Mouse (Mus musculus) NIH3T3 (cell line): ENCODE measurements at regions not wholly inside any gene's neighbourhood (a gene's known extent, or its start where the extent isn't known, plus 50 kb on each side); places are given as distances from the start of the nearest gene placed in this dataset.

ENCODE experiments used
- DNase-seq: peaks from one replicate; pipeline ENCODE4 v3.0.0-alpha.2; 2012; ENCODE audit warnings: low read depth

GRCm38 (mm10) chr12:39342327-39342726, 563.1 kb downstream of the Etv1 start:
- no peak for DNase-seq

- DNase-seq = no peak
Measured at GRCm38 (mm10) chr12:39371480-39372245, 592.5 kb downstream of the Etv1 start.

- DNase-seq = no peak
Measured at GRCm38 (mm10) chr12:39373721-39374120, 594.5 kb downstream of the Etv1 start.
